Mouse (Mus musculus) c-Kit-positive CD71-positive TER-119-positive erythroid progenitor cells, embryonic 14.5 days (primary cell): ENCODE data around the gene Pacsin3.

Experiments used
- DNase-seq: peaks from one replicate; pipeline ENCODE4 v3.0.0-alpha.2; 2013; ENCODE audit warnings: low spot score

Pacsin3 gene

DNA sequence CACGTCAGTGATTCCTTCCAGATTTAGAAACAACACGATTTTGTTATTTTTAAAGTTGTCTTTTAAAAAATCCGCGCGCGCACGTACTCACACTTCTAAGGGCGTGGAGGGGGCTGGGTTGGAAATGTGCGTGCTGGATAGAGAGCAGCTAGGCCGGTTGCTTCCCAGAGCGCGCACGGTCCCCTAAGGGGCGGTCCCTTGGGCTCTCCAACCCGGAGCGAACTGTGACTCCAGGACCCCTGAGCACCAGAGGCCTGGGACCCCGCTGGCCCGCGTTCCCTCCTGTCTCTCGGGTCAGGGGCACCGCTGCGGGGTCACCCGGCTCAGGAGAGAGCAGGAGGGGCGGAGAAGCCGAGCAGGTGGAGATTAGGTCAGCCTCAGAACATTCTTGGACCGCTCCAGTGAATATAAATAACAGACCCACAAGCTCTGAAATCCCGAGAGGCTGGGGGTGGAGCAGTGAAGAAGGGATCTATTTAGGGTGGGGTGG lies at the start of gene Pacsin3:
TSS of gene Pacsin3 (plus strand) at position 294 of the 490 bp plus-strand sequence.
- DNase-seq: no peak

DNA sequence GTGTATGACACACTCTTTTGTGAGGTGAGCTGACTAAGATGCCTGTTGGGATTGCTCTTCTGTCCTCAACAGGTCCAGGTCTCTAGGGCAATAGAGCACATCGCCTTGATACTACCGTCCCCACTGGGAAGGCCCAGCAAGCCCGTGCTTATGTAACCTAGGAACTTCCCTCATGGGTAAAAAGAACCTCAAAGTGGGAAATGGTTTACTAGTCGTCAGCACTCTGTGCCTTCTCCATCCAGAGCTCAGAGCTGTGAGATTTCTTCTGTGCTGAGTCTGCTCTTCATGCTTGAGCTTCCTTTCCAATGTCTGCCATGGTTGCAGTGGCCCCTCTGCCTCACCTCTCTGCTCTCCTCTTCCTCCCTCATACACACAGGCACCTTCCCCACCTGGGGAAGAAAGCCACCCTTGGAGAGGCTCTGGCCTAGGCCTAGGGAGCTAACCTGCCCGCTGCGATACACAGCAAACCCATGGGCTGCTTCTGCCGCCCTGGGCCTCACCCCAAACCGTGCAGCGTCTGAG lies 49.4 kb upstream of the Pacsin3 start:
- DNase-seq: no peak

DNA sequence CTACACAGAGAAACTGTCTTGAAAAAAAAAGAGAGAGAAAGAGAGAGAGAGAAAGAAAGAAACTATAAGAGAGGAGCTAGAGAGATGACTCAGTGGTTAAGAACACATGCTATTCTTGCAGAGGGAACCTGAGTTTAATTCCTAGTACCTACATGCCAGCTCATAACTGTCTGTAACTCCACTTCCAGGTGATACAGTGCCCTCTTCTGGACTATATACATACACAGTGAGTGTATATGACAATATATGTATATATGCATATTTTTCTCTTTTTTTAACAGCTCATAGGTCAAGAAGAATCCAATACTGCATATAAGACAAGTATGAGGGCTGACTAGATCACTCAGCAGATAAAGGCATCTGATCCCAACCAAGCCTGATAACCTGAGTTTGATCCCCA lies 42.4 kb upstream of the Pacsin3 start:
- DNase-seq: no peak

DNA sequence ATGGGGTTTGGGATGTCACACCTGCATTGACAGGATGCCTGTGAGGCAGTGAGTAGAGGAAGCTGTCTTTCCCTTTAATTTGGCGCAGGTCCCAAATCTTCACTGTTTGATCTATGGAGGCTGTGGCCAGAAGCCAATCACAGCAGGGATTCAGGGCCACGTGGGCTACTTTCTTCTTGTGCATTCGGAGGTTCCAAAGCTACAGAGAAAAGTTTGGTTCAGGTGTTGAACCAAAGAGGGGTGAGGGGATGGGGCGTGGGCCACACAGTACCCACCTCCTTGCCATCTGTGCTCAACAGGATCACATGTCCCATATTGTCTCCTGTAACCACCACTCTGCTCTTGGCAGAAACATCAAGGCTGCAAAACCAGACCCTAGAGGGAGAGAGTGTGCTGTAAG lies 38.7 kb upstream of the Pacsin3 start:
- no peak for DNase-seq

DNA sequence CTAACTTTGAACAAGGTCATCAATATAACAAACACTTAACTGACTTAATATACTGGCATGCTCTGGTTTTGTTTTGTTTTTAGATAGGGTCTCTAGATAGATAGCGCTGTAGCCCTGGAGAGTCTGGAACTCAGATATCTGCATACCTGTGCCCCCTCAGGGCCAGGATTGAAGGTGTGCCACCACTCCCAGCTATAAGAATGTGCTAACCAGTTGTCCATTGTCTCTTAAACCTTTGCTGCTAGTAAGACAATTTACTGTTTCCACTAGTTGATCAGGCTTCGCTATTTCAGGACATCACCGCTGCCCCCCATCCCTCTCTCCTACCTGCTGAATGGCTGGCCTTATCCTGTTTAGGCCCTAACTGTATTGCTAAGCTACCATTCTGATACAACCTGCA lies 35.3 kb upstream of the Pacsin3 start:
- DNase-seq: no peak

DNA sequence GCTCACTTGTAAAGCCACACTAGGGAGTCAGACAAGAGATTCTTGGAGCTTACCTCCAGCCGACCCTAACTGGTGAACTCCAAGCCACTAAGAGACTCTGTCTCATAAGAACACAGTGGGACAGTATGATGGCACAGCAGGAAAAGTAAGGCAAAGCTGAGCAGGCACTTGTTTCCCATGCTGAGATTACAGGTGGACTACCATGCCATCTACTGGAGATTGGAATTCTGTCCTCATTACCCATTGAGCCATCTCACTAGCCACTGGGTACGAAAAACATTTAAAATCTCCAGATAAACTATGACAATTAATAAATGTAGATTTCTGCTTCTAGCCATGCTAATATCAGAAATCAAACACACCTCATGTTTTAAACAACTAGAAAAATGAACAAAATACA lies 32.1 kb upstream of the Pacsin3 start:
- no peak for DNase-seq

DNA sequence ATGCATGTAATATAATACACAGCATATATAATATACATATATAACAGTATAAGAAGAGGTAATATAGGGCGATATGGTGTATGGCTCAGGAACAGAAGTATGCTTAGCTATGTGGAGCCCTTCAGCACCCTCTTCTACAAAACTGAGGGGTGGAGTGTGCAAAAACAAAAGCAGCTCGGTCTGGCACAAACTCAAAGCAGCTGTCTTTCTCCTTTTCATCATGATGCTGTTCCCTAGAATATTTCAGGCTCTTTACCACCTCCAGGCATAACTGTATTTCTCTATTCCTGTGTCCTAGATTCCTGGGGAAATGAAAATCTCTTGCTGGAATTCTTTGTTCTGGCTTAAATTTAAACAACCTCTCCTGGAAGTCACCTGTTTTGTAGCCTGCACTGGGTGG lies 26.0 kb upstream of the Pacsin3 start:
- DNase-seq: no peak

DNA sequence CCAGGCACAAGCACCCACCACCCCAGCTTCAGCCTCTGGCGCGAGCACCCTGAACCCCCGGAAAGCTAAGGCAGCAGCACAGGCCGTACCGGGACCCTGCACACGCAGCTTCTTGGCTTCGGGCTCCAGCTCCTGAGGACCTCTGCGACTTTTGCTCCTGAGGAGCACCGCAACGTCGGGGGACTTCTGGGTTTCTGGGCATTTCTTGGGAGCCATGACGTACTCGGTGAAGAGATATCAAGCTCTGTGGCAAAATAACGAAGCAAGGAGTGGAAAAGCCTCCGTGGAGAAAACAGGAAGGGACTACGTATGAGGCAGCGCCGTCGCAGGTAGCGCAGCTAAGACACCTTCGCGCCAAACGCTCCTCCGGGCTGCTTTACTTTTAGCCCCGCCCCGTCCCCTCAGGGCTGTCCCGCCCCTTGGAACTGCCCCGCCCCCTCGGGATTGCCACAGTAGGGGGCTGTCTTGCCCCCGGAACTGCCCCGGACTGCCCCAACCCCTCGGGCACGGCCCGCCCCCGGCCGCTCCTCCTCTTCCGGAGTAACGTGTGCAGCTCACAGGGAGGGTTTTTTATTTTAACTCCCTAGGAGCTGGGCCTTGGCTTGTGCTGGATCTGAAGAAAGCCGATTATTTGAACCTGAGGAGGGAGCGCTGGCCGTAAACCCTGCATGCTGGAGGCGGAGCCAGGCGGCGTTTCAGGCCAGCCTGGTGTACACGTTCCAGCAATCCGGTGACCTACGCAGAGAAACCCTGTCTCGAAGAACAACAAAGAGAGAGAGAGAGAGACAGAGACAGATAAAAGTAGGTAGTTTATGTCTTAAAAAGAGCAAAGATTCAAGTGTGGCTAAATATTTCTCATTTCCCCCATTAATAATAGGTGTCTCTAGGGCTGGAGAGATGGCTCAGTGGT lies 18.9 kb upstream of the Pacsin3 start, which contains the start of gene Ddb2:
TSS of gene Ddb2 (minus strand) at position 382 of the 910 bp plus-strand sequence.
- DNase-seq: peak; percentile 94

DNA sequence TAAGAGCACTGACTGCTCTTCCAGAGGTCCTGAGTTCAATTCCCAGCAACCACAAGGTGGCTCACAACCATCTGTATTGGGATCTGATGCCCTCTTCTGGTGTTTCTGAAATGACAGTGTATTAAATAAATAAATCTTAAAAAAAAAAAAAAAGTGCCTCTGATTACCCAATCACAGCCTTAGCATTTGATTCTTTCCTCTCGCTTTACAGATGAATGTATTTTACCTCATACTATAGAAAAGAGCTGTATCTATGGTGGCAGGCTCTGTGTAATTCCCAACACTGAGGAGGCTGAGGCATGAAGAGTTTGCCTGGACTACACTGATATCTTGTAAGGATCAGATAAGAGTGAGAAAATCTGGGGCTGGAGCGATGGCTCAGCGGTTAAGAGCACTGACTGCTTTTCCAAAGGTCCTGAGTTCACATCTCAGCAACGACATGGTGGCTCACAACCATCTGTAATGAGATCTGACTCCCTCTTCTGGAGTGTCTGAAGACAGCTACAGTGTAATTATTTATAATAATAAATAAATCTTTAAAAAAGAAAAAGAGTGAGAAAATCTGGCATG lies 18.2 kb upstream of the Pacsin3 start:
- DNase-seq: peak; percentile 26

DNA sequence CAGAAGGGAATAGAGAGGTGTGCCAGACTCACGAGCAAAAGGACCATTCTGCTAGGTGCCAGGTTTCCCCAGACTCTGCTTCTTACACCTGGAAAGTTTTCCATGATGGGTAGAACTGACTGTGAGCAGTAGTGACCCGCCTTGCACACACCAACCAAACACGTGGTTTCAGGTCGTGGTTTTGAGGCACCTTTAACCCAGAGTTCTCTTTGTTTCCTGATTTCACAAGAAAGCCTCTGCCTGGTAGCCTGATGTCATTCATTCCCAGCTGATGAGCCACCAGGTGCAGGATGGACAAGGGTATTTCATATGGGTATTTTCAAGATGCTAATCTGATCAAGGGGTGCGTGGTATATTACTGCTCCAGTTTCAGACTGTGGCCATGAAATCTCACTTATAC lies 13.2 kb upstream of the Pacsin3 start:
- no peak for DNase-seq

DNA sequence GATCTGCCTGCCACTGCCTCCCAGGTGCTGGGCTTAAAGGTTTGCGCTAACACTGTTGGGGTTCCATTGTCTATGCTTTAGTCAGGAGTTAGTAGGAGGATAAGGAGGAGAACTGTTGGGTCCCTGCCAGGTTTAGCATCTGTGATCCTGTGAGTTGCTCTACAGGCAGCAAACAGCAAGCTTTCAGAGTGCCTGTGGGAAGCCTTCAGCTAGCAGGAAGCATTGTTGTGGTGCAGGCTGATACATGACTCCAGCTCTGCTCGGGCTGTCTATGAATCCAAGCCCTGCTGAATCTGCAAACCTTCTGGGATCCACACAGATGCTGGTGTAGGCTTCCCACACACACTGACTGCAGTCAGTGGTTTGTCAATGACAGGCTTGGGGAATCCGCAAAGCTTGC lies 12.3 kb upstream of the Pacsin3 start:
- DNase-seq: no peak

DNA sequence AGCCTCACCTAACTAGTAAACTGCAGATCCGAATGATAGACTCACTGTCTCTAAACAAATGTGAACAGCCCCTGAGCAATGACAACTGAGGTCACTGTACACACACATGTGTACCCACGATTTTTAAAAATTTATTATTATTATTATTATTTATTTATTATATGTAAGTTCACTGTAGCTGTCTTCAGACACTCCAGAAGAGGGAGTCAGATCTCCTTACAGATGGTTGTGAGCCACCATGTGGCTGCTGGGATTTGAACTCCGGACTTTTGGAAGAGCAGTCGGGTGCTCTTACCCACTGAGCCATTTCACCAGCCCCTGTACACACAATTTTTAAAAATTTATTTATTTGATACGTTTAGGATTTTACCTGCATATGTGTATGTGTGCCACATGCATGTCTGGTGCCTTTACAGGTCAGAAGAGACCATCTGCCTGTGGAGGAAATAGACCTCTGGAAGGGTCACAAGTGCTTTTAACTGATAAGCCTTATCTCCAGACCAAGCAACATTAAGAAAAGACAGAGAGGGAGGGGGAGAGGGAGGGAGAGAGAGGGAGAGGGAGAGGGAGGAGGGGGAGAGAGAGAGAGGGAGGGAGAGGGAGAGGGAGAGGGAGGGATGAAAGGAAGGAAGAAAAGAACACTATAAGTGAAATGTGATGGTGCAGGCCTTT lies 11.1 kb upstream of the Pacsin3 start:
- DNase-seq: peak; percentile 66

DNA sequence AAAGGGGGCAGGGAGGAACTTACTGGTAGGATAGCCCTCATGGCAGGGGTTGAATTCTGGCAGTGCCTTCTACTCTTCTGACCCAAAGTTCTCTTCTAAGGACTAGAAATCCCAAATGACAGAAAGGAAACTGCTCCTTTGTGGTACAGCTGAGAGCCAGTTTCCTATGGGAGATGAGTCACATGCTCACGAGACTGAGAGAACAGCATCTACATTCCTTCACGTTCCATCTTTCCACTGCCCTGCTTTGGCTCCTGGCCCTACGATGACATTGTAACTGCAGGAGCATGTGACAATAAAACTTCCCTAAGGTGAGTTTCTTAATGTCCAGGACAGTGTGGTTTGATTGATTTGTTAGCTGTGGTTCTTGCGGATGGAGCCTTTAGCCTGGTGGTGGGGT lies 7.4 kb upstream of the Pacsin3 start:
- no peak for DNase-seq

DNA sequence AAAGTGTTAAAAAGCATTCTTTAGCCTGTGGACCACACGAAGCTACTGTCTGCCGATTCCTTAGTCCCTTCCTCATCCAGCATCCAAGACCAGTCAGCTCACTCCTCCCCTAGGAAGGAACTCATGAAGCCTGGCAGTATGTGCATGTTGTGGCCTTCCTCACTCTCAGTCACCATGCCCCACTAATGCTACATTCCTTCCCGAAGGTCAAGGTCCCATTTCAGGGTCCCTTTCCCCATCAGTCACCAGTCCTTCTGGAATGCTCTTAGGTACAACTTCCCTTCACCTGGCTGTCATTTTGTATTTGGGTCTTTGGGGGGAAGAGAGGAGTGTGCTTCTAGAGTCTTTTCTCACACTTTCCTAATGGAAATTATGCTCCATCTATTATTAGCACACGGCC lies 3.8 kb upstream of the Pacsin3 start:
- DNase-seq: no peak

DNA sequence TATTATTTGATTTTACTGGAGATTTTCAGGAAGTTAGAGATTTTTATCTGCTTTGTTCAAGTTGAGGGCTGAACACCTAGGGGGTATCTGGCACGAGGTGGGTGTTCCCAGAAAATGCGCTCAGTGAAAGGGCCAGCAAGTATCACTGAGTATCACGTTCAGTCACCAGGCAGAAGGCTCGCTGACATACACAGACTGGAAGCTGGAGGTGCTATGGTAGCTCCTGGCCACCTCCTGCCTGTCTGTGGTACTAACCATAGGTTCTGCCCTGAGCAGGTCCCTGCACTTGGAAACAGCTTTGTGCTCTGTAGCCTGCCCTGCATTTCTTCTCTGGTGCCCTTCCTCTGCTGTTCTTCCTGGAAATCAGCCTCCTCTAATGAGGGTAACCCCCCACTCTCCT lies 3.2 kb upstream of the Pacsin3 start:
- DNase-seq: no peak

DNA sequence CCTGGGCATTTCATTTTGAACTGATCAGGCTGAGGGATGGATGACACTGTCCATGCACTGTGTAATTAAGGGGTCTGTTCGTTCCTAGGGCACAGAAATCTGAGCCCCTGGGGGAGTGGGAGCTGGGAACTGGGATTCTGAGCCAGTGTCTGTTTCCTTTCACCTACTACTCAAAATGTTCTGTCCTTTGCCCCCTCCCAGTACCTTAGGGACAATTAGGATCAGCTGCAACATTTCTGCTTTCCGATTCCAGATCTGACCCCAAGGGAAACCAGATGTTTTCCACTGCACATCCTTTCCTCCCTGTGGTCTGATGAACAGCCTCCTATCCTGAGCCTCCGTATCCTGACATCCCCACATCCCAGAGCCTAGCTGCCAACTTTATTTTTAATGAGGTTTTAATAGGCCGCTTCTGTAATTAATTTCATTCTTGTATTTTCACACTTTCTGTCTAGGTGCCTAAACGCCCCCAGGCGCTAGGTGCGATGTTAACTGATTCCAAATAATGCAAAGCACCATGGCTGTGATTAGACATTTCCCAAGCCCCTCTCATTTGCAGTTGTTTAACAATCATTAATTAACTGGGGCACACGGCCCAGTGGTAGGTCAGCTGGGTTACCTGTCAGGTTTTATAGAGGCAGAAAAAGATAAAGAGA lies 901 bp upstream of the Pacsin3 start:
- no peak for DNase-seq

DNA sequence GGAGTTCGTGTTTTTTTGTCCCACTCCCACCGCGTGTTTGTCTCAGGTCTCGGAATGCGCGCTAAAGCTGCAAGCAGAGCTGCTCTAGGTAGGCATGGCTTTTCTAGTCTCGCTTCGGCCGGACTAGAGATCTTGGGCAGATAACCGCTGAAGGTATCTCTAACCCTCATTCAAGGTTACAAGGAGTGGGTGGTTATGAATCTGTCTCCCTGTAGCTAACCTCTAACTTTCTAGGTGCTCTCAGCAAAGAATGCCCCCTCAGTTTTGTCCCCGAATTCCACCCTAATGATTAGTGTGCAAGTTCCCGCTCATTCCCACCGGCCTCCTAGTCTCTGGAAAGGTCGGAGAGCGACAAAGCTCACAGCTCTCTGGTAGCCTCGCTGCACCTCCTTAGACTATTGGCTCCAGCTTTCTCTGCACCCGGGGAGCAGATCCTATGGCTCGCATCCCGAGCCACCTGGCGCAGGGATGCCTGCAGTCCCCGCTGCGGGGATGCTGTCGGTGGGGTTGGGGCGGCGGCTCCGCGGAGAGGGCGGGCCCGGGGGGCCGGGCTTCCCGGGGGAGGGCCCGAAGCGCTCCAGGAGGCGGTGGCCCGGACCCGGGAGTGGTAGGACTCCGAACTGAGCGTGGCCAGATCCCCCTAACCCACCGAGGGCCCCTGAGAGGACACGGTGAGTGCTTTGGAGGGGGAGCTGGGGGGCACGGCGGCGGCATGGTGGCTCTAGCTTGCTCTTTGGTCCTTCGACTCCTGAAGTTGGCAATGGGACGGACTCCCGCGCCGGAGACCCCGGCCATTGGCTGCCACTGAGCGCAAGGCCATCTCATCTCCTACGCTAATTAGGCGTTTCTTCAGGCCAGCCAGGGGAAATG lies 737 bp downstream of the Pacsin3 start:
- DNase-seq: no peak

DNA sequence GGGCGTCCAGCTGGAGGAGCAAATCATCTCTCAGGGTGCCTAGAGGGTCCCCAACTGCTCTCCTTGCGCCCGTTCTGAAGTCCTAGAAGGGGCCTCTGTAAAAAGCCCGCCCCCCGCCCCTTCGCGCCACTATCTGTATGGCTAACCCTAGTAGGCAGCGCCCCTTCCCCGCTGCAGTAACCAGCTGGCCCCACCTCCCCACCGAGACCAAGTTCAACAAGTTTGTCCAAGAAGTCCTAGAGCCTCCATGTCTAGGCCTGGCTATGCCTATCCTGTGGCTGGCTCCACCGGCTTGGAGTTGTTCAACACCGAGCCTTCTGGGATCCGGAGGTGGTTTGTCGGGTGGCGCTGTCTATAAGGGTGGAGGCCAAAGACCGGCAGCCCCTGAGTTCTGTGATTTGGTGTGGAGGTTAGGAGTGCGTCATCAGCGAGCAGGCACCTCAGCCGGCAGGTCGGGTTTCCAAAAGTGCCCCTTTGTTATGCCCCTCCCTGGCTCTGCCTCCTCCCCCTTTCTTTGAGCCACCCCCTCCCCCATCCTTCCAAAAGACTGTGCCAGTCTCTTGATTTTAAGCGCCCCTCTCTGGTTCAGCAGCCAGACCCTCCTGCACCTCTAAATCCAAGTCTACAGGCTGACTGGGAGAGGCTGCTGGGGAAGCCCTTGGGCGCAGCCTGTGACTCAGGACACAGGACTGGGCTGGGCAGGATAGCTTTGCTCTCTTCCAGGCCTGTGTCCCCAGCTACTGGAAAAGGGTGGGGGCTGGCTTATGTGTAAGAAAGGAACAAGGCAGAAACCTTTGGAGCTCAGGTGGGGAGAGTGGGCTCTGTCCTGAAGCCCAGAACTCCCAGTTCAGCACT lies 1.6 kb downstream of the Pacsin3 start:
- DNase-seq: no peak

DNA sequence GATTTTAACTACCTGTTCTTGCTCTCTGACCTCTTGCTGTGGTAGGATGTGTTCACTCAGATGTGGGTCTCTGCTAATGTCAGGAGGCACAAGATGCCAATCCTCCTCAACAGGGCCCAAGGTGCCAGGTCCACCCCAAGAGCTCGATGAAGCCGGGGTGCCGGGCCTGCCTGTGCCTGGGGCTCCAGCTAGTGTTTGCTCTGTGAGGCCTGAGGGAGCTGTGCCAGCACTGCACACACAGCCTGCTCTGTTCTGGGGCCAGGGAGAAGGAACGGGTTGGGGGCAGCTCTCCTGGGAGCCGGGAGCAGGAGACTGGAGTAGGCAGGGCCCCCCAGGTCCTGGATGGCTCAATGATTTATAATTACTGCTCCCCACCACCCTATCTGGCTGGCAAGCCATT lies 2.3 kb downstream of the Pacsin3 start:
- no peak for DNase-seq

DNA sequence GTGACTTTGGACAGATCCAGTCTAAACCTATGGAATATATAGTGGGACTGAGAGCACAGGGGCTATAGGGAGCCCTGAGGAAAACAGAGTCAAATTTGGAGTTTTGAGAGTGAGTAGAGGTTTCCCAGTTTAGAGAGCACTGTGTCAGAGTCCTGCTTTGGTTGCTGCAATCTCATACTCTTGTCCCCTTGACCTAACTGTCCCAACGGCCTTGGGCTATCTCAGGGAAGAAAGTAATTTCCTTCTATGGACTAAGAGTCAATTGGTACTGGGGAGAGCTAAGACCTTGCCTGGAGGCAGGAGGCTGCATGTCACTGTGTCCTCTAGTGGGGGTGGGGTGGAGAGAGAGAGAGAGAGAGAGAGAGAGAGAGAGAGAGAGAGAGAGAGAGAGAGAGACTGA lies 3.1 kb downstream of the Pacsin3 start:
- no peak for DNase-seq
